Mouse (Mus musculus) intestine, embryonic 14.5 days (tissue): Measurements from ENCODE around the gene Bco2. TPM values are rescaled to one million over a fixed set of nuclear protein-coding genes. Genes with fewer than 3 reads are reported as not detected.

ENCODE experiments used
- ATAC-seq: fragments of 200-750 bp; cut with Nextera tagmentation; replicated peaks from 2 replicates; pipeline ENCODE4 v1.8.0; 2017; ENCODE audit warnings: low read depth, moderate number of reproducible peaks, moderate TSS enrichment, moderate library complexity; ENCODE audit not compliant: low FRiP score, low TSS enrichment
- DNase-seq: peaks from one replicate; pipeline ENCODE4 v3.0.0-alpha.2; 2018; ENCODE audit warnings: low spot score
- H3K27ac ChIP-seq: fragments of 300-500 bp; sonication (generic); 2 replicates; pipeline ENCODE4 v1.5.1; 2014; ENCODE audit warnings: low read depth, mild to moderate bottlenecking, control low read depth
- H3K27me3 ChIP-seq: fragments of 300-500 bp; sonication (generic); replicated peaks from 2 replicates; pipeline ENCODE4 v1.6.1; 2014; ENCODE audit warnings: low read length, control low read depth; ENCODE audit not compliant: control insufficient read depth, insufficient read depth
- H3K36me3 ChIP-seq: fragments of 300-500 bp; sonication (generic); 2 replicates; pipeline ENCODE4 v1.6.1; 2014; ENCODE audit warnings: low read length, control low read depth; ENCODE audit not compliant: control insufficient read depth, insufficient read depth
- H3K4me1 ChIP-seq: fragments of 300-500 bp; sonication (generic); replicated peaks from 2 replicates; pipeline ENCODE4 v1.6.1; 2014; ENCODE audit warnings: low read length, control low read depth, mixed read lengths; ENCODE audit not compliant: control insufficient read depth, insufficient read depth
- H3K4me2 ChIP-seq: fragments of 300-500 bp; sonication (generic); 2 replicates; pipeline ENCODE4 v1.6.1; 2014; ENCODE audit warnings: low read length
- H3K4me3 ChIP-seq: fragments of 300-500 bp; sonication (generic); 2 replicates; pipeline ENCODE4 v1.5.1; 2014; ENCODE audit warnings: low read depth, low read length, control low read depth, mixed read lengths
- H3K9ac ChIP-seq: fragments of 300-500 bp; sonication (generic); 2 replicates; pipeline ENCODE4 v1.6.1; 2014; ENCODE audit warnings: mild to moderate bottlenecking, low read length
- H3K9me3 ChIP-seq: fragments of 300-500 bp; sonication (generic); 2 replicates; pipeline ENCODE4 v1.6.1; 2016; ENCODE audit warnings: low read length, control low read depth; ENCODE audit not compliant: control insufficient read depth
- WGBS: fragments of 180-500 bp; shearing (Covaris S2); extraction: QIAGEN DNeasy Blood & Tissue Kit; methylation state at CpG from one replicate; pipeline ENCODE4 v1.1.7; 2014; 5-methylcytosine and 5-hydroxymethylcytosine counted together
- polyA plus RNA-seq: library from polyadenylated mRNA; unstranded; fragments of >200 nt; fragmentation: Nextera tagmentation; extraction: Ambion mirVana; gene quantifications from 2 replicates; pipeline ENCODE4 v1.2.1, GENCODE M21; 2014

Gene Bco2
- polyA plus RNA-seq, 1 experiment from 2014 or later, result 0.41 TPM

DNA sequence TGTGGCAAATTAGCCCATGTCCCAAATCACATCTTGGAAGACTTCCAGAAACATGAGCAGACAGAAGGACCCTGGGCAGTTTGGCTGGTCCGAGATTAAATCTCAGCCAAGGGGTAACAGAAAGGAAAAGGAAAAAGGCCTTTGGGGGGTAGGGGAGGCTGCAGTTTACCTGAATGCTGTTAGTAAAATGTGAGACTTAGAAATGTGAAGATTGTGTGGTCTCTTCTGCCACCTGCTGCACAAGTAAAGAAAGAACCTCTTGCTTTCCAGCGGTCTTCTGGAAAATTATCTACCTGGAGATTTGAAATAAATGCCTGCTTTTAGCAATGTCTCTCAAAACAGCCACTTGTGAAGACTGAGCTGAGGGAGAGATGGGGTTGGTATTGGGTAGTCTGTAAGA is 24.1 kb downstream of the Bco2 start:
- Histone ChIP-seq H3K4me1 (peaks cover 8% of the 10 kb centered on the region), H3K9me3 (no peaks in the 10 kb centered on the region), H3K36me3 (no peaks in the 10 kb centered on the region), H3K4me3 (no peak overlapping the region), H3K27ac (no peak overlapping the region), H3K27me3 (no peaks in the 10 kb centered on the region), H3K9ac (no peak overlapping the region), H3K4me2 (no peak overlapping the region)
- ATAC-seq (no peak), DNase-seq (no peak)
- WGBS, result 34% methylated on average over 2 of the region's 2 CpGs

- H3K27ac ChIP-seq, result no peak within 1 kb of the TSS
- no peaks in the 10 kb centered on the region for H3K9me3 ChIP-seq
- peak within 1 kb of the TSS; percentile 74 for H3K4me3 ChIP-seq
- no peaks in the 10 kb centered on the region for H3K27me3 ChIP-seq
- H3K9ac ChIP-seq, result peak within 1 kb of the TSS; percentile 45
- H3K4me2 ChIP-seq, result peak within 1 kb of the TSS; percentile 61
- no peaks in the 10 kb centered on the region; the same call in 1 of the 2 replicates for H3K36me3 ChIP-seq
- H3K4me1 ChIP-seq, result peaks cover 8% of the 10 kb centered on the region
- WGBS, result under 1% methylated on average over 54 of the region's 54 CpGs
- ATAC-seq, result peak; percentile 98
- peak; percentile 99 for DNase-seq
Measured at GRCm38 (mm10) chr9:50528293-50528892, 26.6 kb downstream of the Bco2 start, which contains the start of gene Pts. Pts (minus strand) TSS chr9:50528724.

- 0 out of 2 replicates have a peak, but pooled peaks have one; percentile 6 for ATAC-seq
- WGBS, result 35% methylated on average over 7 of the region's 7 CpGs
- no peak for DNase-seq
Measured at GRCm38 (mm10) chr9:50527860-50528259, 27.1 kb downstream of the Bco2 start.

DNA sequence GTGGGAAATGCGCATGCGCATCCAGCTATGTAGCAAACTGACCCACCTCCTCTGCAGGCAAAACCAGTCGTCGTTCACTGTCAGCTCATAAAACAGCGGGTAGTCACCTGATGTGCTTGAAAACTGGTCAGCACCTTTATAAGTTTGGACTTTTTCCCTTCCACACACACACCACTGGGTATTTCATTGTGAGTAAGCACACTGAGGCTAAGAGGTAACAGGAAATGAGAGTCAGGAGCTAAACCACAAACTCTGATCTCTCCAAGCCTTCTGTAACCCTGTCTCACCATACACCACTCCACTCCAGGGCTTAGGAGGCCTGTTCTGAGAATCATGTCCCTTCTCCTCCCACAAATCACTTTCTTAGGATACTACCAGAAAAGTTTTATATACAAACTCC is 29.4 kb downstream of the Bco2 start:
- H3K36me3 ChIP-seq, result peaks cover 5% of the 10 kb centered on the region; the same call in 1 of the 2 replicates
- no peak for ATAC-seq
- WGBS, result 73% methylated on average over 5 of the region's 5 CpGs
- no peak overlapping the region for H3K9ac ChIP-seq
- no peaks in the 10 kb centered on the region for H3K27me3 ChIP-seq
- no peaks in the 10 kb centered on the region for H3K9me3 ChIP-seq
- no peak for DNase-seq
- no peak overlapping the region for H3K4me3 ChIP-seq
- no peak overlapping the region for H3K27ac ChIP-seq
- no peak overlapping the region for H3K4me2 ChIP-seq
- peaks cover 8% of the 10 kb centered on the region for H3K4me1 ChIP-seq

More at GRCm38 (mm10) chr9:50527860-50528259, 27.1 kb downstream of the Bco2 start:
- peak overlapping the region; percentile 61 for H3K4me2 ChIP-seq
- H3K27me3 ChIP-seq, result no peaks in the 10 kb centered on the region
- no peaks in the 10 kb centered on the region; the same call in 1 of the 2 replicates for H3K36me3 ChIP-seq
- peak overlapping the region; percentile 74 for H3K4me3 ChIP-seq
- H3K9me3 ChIP-seq, result no peaks in the 10 kb centered on the region
- H3K9ac ChIP-seq, result peak overlapping the region; percentile 45
- H3K27ac ChIP-seq, result no peak overlapping the region
- H3K4me1 ChIP-seq, result peaks cover 8% of the 10 kb centered on the region

DNA sequence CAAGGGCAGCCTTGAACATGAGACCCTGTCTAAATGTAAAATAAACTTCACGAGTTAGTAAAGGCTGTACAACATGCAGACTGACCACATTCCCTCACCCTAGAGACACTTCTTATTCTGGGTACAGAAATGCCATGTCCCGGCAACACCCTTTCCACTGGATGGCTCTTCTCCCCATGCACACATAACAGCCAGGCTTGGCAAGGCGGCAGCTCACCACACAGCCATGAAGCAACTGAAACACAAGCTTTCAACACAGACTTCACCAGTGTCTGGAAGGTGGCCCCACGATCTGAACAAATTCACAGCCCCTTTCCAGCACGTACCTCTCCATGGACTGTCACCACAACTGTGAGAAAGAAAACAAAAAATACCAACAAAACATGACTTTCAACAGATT is 30.0 kb downstream of the Bco2 start:
- H3K4me1 ChIP-seq, result peaks cover 8% of the 10 kb centered on the region
- WGBS, result 87% methylated on average over 5 of the region's 5 CpGs
- DNase-seq, result no peak
- no peaks in the 10 kb centered on the region for H3K27me3 ChIP-seq
- H3K27ac ChIP-seq, result no peak overlapping the region
- no peak overlapping the region for H3K9ac ChIP-seq
- H3K4me2 ChIP-seq, result no peak overlapping the region
- H3K9me3 ChIP-seq, result no peaks in the 10 kb centered on the region
- no peak overlapping the region for H3K4me3 ChIP-seq
- peaks cover 5% of the 10 kb centered on the region; the same call in 1 of the 2 replicates for H3K36me3 ChIP-seq
- no peak for ATAC-seq

DNA sequence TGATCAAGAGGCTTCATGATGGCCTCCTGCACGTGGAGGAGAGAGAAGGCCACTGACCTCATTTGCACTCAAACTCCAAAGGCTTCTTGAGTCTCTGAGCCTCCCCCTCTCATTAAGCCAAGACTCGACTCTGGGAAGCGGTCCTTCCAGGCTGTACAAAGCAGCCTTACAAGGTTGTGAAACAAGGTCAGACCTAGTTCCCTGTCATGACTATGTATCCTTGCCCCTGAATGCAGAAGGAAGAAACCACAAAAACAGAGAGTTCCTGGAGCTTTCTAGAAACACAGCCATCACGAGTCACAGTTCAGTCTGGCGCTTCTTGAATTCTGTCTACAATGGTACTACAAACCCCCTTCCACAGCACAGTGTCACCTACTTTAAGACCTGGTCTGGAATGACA is 32.4 kb downstream of the Bco2 start:
- H3K4me3 ChIP-seq, result no peak overlapping the region
- no peak for ATAC-seq

GRCm38 (mm10) chr9:50521562-50521961 is 33.4 kb downstream of the Bco2 start:
- DNase-seq, result no peak
- ATAC-seq, result no peak
- Histone ChIP-seq H3K4me2 (no peak overlapping the region), H3K9ac (no peak overlapping the region), H3K27me3 (no peaks in the 10 kb centered on the region), H3K4me1 (no peaks in the 10 kb centered on the region), H3K36me3 (peaks cover 5% of the 10 kb centered on the region; the same call in 1 of the 2 replicates), H3K4me3 (no peak overlapping the region), H3K9me3 (no peaks in the 10 kb centered on the region), H3K27ac (no peak overlapping the region)
- 72% methylated on average over 2 of the region's 2 CpGs for WGBS

More for the DNA sequence above, 32.4 kb downstream of the Bco2 start:
- Histone ChIP-seq H3K36me3 (peaks cover 5% of the 10 kb centered on the region; the same call in 1 of the 2 replicates), H3K27me3 (no peaks in the 10 kb centered on the region), H3K4me2 (no peak overlapping the region), H3K4me1 (peaks cover 4% of the 10 kb centered on the region), H3K27ac (no peak overlapping the region), H3K9ac (no peak overlapping the region), H3K9me3 (no peaks in the 10 kb centered on the region)
- WGBS, result 83% methylated on average over 5 of the region's 5 CpGs
- DNase-seq, result no peak

DNA sequence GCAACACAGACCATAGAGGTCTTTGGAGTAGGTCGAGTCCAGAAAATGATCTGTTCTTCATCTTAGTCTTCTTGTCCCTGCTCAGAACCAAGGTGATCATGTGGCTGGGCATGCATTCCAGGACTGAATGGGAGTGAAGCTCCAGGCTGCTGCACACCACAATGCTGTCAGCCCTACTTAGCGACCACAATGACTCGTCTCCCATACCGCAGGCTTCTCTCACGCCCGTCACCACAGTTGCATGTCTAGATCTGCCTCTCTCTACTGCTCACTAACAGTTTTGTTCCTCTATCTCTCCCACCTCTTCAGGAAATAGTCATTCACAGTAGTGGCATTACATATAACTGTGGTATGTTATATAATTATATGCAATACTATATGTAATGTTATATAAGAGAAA is 34.2 kb downstream of the Bco2 start:
- WGBS, result 83% methylated on average over 6 of the region's 6 CpGs
- Histone ChIP-seq H3K4me3 (no peak overlapping the region), H3K36me3 (peaks cover 5% of the 10 kb centered on the region; the same call in 1 of the 2 replicates), H3K27me3 (no peaks in the 10 kb centered on the region), H3K9me3 (no peaks in the 10 kb centered on the region), H3K9ac (no peak overlapping the region), H3K4me1 (no peaks in the 10 kb centered on the region), H3K4me2 (no peak overlapping the region), H3K27ac (no peak overlapping the region)
- DNase-seq (no peak), ATAC-seq (no peak)

- WGBS, result 27% methylated on average over 2 of the region's 2 CpGs
- H3K4me1 ChIP-seq, result no peaks in the 10 kb centered on the region
- H3K9me3 ChIP-seq, result no peaks in the 10 kb centered on the region
- no peaks in the 10 kb centered on the region for H3K27me3 ChIP-seq
- H3K27ac ChIP-seq, result no peak overlapping the region
- no peak overlapping the region for H3K4me3 ChIP-seq
- ATAC-seq (no peak), DNase-seq (no peak)
- H3K4me2 ChIP-seq, result no peak overlapping the region
- H3K36me3 ChIP-seq, result 0 out of 2 replicates have a peak, but pooled peaks cover 5% of the 10 kb centered on the region
- no peak overlapping the region for H3K9ac ChIP-seq
Measured at GRCm38 (mm10) chr9:50518781-50519180, 36.2 kb downstream of the Bco2 start.
